Mouse (Mus musculus) adrenal gland, adult 2 months (tissue): ENCODE measurements around the gene Henmt1. TPM values are rescaled to one million over a fixed set of nuclear protein-coding genes. Genes with fewer than 3 reads are reported as not detected.

Experiments
- DNase-seq: peaks from one replicate; pipeline ENCODE4 v3.0.0; 2021
- long read RNA-seq: library from polyadenylated mRNA; stranded (forward); transcript quantifications from one replicate; pipeline ENCODE4 v2.0.0, GENCODE M21; 2021
- polyA plus RNA-seq: library from polyadenylated mRNA; depleted of rRNA; stranded (reverse); fragments of >200 nt; gene quantifications from 2 replicates; pipeline ENCODE4 v1.2.3, GENCODE M21; 2012; rRNA removed
- total RNA-seq, 2 experiments: library from RNA; stranded (reverse); gene quantifications; 2 replicates each; pipeline ENCODE4 v1.2.3; 2021

The Henmt1 gene
- total RNA-seq = not detected
- polyA plus RNA-seq = not detected in 2 replicates
- long read RNA-seq = 0 reads

DNA sequence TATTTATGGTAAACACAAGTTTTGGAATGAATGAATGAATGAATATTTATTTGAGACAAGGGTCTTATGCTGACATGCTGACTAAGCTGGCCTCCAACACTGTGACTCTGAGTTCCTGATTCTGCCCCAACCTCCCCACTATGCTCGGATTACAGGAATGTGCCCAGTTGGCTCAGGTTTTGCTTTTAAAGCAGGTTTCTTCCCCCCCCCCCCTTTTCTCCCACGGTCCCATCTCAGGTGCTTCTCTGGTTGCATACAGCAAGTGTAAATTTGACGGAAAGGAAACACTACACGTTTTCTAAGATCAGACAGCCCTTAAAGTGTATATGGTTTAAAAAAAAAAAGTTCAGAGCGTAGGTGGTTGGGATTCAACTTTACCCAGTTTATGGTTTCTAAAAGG is at the start of gene Henmt1:
Henmt1 (plus strand) TSS at position 301 of the 400 bp plus-strand sequence.
- DNase-seq = no peak

DNA sequence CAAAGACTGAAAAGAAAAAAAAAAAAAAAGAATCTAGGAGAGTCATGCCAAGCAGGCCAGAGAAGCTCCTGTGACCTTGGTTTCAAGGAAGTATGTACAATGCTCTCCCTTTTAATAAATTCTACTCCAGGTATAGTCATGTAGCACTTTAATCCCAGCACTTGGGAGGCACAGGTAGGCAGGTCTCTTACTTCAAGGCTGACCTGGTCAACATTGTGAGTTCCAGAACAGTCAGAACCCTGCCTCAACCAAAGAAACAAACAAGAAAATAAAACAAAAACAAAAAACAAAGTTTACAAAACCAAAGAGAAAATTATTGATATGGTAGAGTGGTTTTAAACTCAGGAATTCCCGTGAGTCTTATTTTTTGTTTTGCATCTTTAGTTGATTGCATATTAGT is 49.8 kb upstream of the Henmt1 start, which contains the start of gene Fndc7:
Fndc7 (minus strand) TSS at position 101 of the 400 bp plus-strand sequence.
- DNase-seq = no peak

DNA sequence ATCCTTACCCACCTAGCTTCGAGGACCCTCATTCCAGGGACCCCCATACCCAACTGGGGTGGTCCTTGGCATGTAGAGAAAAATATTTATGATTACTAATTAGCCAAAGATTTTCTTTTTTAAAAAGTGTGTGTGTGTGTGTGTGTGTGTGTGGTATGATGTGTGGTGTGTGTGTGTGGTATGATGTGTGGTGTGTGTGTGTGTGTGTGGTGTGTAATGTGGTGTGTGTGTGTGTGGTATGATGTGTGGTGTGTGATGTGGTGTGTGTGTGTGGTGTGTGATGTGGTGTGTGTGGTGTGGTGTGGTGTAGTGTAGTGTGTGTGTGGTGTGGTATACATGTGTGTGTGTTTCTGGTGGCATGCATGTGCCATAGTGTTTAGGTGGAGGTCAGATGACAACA is 47.6 kb upstream of the Henmt1 start:
- DNase-seq = no peak

DNA sequence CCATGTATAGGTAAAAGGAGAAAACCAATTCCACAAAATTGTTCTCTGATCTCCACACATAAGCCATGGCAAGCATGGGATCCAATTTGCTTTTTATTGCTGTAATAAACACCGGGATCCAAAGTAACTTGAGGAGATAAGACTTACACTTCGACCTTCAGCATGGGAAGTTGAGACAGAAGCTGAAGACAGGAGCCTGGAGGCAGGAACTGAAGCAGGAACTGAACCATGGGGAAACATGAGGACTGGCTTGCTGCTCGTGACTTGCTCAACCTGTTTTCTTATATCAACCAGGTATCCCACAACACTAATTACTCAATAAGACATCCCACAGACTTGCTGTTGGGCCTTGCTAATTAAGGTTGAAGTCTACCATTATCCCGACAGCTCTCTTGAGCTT is 46.8 kb upstream of the Henmt1 start:
- no peak for DNase-seq

DNA sequence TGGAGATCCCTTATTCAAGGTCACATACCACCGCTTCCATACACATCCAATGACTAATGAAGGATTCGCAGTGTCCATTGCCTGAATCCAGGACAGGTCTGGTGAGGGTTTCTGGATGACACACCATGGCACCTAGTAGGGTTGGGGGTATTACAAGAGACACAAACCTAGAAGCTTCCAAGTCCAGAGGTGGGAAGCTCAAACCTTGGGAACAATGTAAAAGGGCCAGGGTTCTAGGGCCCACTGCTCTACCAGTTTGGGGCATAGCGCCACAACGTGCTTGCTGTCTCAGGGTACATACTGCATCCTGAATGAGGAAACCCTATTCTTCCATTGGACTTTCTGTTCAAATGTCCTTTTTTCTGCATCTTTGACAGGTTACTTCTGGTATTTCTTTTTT is 41.0 kb upstream of the Henmt1 start:
- DNase-seq = no peak

DNA sequence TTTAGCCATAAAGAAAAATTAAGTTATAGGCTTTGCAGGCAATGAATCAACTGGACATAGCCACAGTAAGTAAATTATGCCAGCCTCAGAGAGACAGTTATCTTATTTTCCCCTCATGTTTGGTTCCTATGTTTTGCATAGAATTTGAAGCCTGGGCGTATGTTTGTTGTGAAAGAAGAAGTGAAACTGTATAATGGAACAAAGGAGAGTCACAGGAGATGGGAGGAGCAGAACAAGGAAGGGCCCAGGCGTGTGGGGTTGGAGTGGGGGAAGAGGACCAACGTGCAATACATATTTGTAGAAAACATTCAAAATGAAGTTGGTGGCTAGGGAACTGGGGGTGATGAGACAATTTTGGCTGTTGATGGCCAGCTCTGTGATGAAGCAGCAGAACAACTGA is 39.5 kb upstream of the Henmt1 start:
- DNase-seq = no peak

DNA sequence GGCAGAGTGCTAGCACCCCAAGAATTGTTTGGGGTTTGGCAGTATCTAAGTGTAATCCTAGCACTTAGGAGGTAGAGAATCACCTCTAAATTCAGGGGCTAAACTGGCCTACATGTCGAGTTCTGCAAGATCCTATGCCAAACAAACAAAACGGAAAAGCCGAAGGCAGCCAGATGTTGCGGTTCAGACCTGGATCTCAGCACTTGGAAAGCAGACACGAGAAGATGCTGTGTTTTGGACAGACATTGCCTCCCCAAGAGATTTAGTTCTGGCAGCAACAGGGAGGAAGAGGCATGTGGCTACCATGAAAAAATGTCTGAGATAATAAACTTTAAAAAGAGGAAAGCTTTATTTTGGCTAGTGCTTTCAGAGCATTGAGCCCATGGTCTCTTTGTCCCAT is 39.0 kb upstream of the Henmt1 start:
- no peak for DNase-seq

DNA sequence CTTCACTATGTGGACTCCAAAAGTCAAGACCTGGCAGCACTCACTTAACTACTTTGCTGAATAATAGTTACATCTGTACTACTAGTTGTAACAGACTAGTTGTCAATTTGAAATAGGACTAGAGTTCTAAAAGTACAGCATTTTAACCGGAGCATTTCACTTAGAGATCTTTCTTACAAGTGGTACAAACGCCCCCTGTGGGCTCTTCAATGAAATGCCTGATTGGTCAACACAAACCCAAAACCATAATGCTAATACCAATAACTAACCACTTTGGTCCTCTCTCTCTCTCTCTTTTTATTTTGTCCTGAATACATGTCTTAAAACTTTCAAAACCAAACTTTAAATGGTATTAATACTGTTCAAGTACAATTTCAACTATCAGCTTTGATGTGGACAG is 37.6 kb upstream of the Henmt1 start:
- no peak for DNase-seq

DNA sequence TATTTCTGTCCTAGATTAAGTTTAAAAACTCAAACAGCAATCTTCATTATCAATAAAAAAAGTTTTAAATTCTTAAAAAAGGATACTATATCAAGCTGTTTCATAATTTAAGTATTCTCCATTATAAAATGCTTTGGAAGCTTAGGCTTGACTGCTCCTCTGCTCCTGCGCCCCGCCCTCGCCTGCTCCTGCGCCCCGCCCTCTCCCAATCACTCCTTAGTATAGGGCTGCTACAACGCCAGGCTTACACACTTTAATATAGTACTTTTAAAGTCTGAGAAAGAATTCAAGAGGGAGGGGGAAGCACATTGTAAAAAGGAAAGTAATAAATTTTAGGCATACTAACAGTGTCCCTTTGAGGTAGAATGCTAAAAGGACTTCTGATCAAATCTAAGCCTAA is 36.7 kb upstream of the Henmt1 start:
- DNase-seq = no peak

DNA sequence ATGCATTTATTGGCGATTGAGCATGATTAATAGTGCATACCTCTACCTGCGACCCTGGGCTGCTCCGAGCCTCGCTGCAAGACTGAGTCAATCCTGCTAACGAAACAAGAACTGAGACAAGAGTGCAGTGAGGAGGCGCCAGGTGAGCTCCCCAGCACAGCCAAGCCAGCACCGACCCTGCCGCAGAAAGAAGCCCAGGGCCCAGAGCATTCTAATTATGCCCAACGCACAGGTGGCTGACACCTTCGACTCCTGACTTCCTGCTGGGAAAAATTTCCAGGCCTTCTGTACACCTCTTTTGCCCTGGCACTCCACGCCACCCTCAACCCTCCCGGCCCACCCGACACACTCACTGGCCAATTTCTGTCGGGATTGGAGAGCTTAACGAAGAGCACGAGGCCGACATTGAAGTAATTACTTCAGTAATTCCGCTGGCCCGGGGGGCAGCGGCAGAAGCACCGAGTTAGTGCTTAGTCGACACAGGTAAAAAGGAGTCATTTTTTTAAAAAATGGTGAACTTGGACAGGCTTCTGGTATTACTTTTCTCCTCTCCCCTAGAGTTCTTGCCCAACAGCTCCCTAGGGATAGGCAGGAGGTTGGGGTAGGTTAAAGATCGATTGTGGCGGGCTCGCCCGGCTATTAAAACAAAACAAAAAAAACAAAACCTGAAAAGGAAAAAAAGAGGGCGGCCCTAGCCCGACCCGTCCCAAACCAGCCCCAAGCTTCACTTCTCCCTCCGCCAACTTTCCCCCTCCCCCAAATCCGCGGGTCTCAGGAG is 29.2 kb upstream of the Henmt1 start:
- peak; percentile 34 for DNase-seq

DNA sequence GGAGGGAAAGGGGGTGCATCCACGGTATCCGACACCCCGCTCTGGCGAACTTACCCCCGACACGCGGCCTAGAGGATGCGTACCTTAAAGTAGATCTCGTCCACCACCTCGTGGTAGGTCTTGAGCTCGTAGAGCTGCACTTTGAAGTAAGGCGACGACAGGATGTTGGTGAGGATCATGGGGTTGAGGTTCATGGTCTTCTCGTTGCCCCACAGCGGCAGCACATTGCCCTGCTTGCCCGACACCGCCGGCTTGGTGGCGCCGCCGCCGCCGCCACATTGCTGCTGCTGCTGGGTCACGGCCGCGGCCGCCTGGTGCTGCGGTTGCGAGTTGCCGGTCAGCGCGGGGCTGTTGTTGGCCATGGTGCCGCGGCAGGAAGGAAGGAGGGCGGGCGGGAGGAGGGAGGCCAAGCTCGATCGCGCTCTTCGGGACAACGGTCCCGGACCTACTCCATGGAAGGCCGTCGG is 28.6 kb upstream of the Henmt1 start:
- no peak for DNase-seq

DNA sequence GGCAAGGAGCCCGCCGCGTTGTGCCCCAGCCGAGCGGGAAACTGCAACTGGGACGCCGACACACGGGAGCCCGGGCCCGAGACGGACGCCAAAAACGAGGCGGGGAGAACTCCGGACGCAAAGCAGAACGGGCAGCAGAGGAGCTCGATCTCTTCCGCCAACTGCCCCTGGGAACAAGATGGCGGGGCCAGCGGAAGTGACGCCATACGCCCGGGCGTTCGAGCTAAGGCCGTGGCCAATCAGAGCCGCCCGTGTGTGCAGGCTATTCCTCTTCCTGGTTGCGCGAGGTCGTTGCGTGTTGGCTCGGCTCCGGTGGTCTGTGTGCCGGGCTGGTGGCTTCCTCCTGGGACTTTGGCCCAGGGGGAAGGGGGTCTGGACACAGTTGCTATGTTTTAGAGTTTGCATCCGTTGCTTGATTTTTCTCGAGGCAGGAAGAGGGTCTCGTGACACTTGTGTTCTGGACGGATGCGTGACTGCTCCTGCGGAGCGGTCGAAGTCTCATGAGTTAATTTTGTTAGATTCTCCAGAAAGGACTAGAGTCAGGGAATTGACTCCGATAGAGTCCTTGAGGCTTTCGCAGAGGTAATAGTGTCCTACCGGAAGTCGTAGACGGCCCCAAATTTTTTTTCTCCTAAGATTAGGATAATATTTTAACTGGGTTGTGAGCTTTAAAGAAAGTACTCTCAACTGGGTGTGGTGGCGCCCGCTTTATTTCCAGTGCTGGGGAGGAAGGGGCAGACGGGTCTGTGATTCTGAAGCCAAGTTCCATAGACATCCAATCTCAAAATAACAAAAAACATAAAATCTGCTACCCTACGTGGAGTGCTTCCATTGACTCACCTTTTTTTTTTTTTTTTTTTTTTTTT is 27.9 kb upstream of the Henmt1 start, which contains the start of gene Prpf38b:
Prpf38b (minus strand) TSS at position 180 of the 866 bp plus-strand sequence.
- DNase-seq = peak; percentile 96

DNA sequence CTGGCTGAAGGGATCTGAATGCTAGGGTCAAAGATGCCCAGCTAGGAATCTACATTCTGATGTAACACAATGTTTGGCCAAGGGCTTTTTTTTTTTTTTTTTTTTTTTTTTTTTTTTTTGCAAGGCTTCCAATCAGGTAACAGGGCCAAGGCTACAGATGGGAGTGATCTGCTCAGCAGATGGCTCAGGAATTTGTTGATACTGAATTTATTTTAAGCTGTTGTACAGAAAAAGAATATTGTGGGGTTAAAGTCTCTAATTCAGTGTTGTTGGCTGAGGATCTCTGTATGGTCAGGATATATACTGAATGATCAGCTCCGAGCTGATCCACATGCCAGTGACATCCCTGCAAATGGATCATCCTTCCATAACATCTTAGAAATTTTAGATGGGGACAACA is 23.7 kb upstream of the Henmt1 start:
- no peak for DNase-seq

DNA sequence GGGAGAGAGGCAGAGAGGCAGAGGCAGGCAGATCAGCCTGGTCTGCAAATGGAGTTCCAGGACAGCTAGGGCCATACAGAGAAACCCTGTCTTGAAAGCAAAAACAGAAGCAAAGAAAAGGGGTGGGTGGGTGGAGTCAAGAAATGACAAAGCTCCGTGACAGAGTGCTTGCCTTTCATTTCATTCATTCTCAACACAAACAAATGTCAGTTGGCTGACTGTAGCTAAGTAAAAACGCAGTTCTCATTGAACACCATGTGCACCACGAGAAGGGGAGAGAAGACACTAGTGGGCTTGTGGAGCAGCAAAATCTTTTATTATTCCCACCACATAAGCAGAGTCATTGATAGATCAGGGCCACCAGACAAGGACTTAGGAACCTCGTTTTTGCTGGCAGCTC is 22.8 kb upstream of the Henmt1 start:
- DNase-seq = no peak

DNA sequence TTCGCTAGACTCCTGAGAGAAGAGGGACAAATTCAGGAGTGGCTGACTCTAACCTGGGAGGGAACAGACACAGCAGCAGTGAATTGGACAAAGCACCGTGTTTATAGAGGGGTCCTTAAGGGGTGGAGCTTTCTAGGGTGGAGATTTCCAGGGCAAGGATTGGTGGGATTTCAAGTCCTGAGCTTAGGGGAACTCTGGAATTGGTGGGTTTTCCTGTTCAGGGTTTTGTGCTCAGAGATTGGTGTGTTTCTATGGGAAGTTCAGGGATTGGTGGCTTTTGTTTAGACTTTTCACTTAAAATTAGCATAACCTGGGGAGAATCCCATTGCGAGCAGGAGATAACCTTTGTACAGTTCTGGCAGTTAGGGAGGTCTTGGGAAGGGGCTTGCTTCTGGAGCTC is 21.7 kb upstream of the Henmt1 start:
- no peak for DNase-seq

DNA sequence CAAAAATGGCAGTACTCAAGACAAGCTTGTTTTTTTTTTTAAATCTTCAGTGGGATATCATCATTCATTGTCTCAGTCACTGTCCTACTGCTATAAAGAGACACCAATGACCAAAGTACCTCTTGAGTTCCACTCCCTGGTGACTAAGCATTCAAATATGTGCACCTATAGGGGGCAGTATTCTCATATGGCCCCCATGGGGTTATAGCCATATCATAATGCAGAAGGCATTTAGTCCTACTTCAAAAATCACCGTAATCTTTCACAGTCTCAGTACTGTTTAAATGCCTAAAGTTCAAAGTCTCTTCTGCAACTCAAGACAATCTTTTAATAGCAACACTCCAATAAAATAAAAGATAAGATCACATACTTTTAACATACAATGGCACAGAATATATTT is 20.8 kb upstream of the Henmt1 start:
- no peak for DNase-seq

DNA sequence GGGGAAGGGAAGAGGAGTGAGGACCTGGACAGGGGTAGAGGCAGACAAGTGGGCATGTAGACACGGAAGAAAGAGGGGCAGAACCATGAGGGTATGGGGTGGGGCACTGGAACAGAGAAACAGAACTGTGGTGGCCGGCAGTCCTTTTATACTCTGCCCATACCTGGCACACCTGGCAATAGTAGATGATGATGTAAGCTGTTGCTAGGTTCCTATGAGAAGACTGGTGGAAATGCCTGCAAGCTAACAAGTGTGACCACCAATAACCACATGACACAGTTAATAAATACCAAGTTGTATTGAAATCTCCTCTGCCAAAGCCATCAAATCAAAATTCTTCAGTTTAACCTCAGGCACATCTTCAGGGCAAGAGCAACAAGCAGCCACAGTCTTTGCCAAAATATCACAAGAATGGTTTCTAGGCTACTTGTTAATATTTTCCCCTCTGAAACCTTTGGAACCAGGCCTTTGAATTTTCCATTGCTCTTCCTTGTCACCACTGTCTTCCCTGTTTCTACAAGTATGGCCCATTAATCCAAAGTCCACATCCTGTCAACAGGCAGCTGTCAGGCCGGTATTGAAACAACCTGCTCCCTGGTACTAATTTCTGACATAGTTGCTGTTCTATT is 19.1 kb upstream of the Henmt1 start:
- no peak for DNase-seq

DNA sequence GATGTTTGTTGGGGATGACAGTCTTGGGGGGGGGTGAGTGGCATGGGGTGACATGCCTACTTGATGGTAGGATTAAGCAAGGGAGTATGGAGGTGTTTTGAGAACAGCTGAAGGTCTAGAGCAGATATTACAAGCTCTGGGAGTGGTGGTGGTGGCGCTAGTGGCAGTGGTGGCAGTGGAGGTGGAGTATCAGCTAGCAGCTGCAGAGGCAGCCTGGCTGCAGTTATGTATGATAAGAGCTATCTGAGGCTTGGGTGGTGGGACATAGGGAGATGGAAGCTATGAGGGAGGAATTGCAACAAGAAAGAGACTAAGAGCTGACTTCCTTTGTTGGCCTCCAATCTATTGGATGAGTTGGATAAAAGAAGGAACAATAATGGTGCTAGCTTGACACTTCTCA is 17.9 kb upstream of the Henmt1 start:
- DNase-seq = no peak

DNA sequence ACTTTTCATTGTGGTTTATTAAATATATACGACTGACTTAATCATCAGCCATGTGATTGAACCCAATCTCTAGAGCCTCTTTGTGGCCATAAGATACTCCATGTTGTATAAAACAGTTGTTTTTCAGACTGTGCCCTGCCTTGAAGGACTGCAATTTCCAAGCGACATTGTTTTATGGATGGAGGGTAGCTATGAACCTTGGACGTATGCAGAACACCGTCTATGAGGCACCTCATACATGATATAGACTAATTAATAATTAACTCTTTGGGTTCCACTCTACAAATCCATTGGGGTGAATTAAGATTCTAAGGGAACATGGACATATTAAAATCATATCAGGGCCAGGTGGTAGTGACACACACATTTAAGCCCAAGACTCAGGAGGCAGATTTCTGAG is 14.0 kb upstream of the Henmt1 start:
- no peak for DNase-seq

DNA sequence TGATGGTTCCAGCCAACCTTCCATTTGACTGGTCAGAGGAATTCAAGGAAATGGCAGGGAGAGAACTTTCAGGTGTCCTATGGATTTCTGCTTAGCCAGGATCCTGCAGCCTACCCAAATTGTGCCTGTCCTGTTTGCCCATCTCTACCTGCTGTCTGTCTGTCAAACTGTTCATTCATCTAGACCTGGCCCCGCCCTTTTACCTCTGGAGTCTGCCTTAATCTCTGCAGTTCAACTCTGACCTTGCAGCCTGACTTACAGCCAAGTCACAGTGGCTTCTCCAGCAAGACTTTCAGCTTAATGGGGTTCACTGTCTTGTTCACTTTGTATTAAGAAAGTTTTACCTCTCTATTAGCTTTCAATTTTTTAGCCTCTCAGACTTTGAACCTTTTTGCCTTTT is 13.4 kb upstream of the Henmt1 start:
- DNase-seq = no peak

DNA sequence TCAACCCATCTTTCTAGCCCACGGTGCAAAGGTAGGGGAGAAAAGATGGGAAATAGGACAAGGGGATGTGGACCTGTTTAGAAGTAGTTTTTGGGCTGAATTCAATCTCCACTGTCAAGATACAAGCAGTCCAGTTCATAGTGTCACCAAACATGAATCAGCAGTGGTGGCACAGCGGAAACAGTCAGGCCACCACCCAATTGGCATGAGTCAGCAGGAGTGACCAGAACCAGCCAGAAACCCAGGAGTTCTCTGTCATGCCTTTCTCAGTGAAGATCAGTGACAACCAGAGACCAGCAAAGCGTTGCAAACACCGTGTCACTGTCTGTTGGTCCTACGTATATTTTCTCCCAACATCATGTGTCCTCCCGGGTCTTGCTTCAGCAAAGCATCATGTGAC is 6.1 kb upstream of the Henmt1 start:
- DNase-seq = peak; percentile 33

DNA sequence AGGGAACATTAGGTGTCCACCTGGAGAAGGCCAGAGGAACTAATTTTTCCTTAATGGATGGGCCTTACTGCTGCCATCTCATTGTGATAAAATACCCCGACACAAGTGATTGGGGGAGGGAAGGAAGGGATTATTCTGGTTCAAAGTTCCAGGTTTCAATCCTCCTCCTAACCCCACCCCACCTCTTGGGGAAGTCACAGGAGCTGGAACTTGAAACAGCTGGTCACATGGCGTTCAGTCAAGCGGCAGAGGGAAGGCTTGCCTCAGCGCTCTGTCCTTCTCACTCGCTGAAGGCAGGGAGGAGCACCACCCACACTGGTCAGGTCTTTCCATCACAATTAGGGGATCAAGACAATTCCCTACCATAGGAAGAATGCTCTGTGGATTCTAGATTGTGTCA is 982 bp upstream of the Henmt1 start:
- no peak for DNase-seq
